Mouse (Mus musculus): ENCODE measurements around the gene Dolpp1. TPM values are rescaled to one million over a fixed set of nuclear protein-coding genes. Genes with fewer than 3 reads are reported as not detected.
A peak's percentile ranks its signal among the peaks of the same experiment; 100 is the strongest.

Gene Dolpp1
- total and polyA plus RNA-seq, 2 experiments from 2014 or later: 56.6 to 96.2 TPM

DNA sequence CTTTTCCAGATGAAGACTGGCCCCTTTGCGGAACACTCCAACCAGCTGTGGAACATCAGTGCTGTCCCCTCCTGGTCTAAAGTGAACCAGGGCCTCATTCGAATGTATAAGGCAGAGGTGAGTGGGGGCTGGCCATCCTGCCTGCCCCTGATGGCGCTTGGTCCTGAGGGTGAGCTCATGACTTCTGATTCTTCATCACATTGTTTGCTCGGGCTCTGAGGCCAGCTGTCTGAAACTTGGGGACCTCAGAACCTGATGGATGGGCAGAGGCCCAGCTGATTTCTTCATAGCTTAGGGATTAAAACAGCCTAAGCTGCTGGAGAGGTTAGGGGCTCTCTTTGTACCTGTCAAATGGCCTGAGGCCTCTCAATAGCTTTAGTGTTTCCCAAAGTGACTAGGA is 51.2 kb downstream of the Dolpp1 start:
- no peaks in the 10 kb centered on the region for H3K9me3 ChIP-seq (ENCODE audit: low read length)
- peaks cover 15% of the 10 kb centered on the region; the same call in 1 of the 2 replicates for H3K4me1 ChIP-seq (ENCODE audit: insufficient read depth, low read length)
- H3K4me3 ChIP-seq (ENCODE audit: low read depth, low read length): no peak overlapping the region
- ATAC-seq (ENCODE audit: low FRiP score) (no peak), DNase-seq (ENCODE audit: low spot score) (no peak)
- H3K27ac ChIP-seq (ENCODE audit: low read depth, low read length): 0 out of 2 replicates have a peak overlapping the region, but pooled peaks have one; percentile 78
- H3K9ac ChIP-seq (replicated peaks; ENCODE audit: low read length, poor library complexity, severe bottlenecking): no peak overlapping the region
- no peak for TF ChIP-seq CTCF (IDR thresholded peaks at IDR 0.05)
- no peak overlapping the region for H3K4me2 ChIP-seq (ENCODE audit: low read depth, low read length, poor library complexity, severe bottlenecking)
- H3K36me3 ChIP-seq (ENCODE audit: insufficient read depth, low read length): peaks cover 36% of the 10 kb centered on the region
- WGBS: 60% methylated on average over 4 of the region's 4 CpGs
- H3K27me3 ChIP-seq (ENCODE audit: insufficient read depth, low read length): no peaks in the 10 kb centered on the region

DNA sequence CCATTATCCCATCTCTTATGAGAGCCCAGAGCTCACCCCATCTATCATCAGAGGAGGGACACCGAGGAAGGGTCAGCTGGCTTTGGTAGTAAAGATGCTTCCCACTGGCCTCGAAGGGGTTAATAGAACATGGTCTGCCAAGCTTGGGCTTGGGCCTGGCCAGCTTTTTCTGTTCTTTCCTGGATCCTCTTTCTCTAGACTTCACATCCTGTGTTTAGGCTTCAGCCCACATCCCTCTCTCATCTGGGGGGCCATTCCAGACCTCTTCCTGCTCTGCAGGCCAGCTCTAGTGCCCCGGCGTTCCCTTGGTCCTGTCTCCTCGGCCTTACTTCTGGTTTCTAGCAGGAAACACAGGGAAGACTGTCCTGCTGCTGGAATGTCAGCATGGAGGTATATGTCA is 52.0 kb downstream of the Dolpp1 start:
- WGBS: 84% methylated on average over 5 of the region's 5 CpGs
- ATAC-seq (ENCODE audit: low FRiP score) (no peak), DNase-seq (ENCODE audit: low spot score) (no peak)
- Histone ChIP-seq H3K4me2 (ENCODE audit: low read depth, low read length, poor library complexity, severe bottlenecking) (no peak overlapping the region), H3K36me3 (ENCODE audit: insufficient read depth, low read length) (peaks cover 30% of the 10 kb centered on the region), H3K9ac (replicated peaks; ENCODE audit: low read length, poor library complexity, severe bottlenecking) (no peak overlapping the region), H3K27ac (ENCODE audit: low read depth, low read length) (no peak overlapping the region), H3K4me1 (ENCODE audit: insufficient read depth, low read length) (peaks cover 15% of the 10 kb centered on the region; the same call in 1 of the 2 replicates), H3K27me3 (ENCODE audit: insufficient read depth, low read length) (no peaks in the 10 kb centered on the region), H3K4me3 (ENCODE audit: low read depth, low read length) (no peak overlapping the region), H3K9me3 (ENCODE audit: low read length) (no peaks in the 10 kb centered on the region)
- no peak for TF ChIP-seq CTCF (IDR thresholded peaks at IDR 0.05)

DNA sequence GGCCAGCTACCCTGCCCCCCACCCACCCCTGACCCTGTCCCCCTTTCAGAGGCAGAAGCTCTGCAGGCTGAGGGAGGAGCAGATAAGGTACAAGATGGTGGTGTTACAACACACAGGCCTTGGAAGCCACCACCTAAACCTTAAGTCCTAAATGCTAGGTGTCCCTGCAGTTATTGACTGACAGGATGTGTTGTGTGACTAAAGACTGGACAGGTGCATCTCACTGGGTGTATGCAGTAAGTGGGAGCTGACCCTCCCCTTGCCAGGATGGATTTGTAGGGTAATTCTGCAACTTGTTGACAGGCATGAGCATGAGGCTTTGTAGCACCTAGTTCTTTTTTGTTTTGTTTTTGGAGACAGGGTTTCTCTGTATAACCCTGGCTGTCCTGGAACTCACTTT is 52.4 kb downstream of the Dolpp1 start:
- Histone ChIP-seq H3K27ac (ENCODE audit: low read depth, low read length) (no peak overlapping the region), H3K9ac (replicated peaks; ENCODE audit: low read length, poor library complexity, severe bottlenecking) (no peak overlapping the region), H3K4me2 (ENCODE audit: low read depth, low read length, poor library complexity, severe bottlenecking) (no peak overlapping the region), H3K9me3 (ENCODE audit: low read length) (no peaks in the 10 kb centered on the region), H3K27me3 (ENCODE audit: insufficient read depth, low read length) (no peaks in the 10 kb centered on the region), H3K36me3 (ENCODE audit: insufficient read depth, low read length) (peaks cover 25% of the 10 kb centered on the region), H3K4me1 (ENCODE audit: insufficient read depth, low read length) (peaks cover 15% of the 10 kb centered on the region; the same call in 1 of the 2 replicates), H3K4me3 (ENCODE audit: low read depth, low read length) (no peak overlapping the region)
- ATAC-seq (ENCODE audit: low FRiP score) (no peak), DNase-seq (ENCODE audit: low spot score) (no peak)
- TF ChIP-seq CTCF (IDR thresholded peaks at IDR 0.05): no peak

DNA sequence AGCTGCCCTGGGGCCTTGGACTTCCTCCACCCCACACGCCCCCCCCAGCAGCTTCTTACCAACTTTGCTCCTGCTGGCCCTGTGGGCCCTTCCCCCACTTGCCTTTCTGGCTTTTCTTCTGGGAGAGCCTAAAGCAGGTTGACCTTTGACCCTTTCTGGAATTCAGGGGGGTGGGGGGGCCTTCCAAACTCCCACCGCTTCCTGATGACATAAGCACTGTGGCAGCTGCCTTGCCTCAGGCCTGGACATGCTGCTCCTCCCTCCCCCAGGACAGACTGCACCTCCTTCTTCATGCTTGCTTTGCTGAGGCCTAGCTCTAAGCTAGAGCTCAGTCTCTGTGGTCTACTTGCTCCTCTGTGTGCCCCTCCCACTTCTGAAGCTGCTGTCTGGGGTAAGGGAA is 53.3 kb downstream of the Dolpp1 start:
- H3K4me1 ChIP-seq (ENCODE audit: insufficient read depth, low read length): peaks cover 15% of the 10 kb centered on the region; the same call in 1 of the 2 replicates
- TF ChIP-seq CTCF (IDR thresholded peaks at IDR 0.05): no peak
- H3K36me3 ChIP-seq (ENCODE audit: insufficient read depth, low read length): peaks cover 17% of the 10 kb centered on the region; the same call in 1 of the 2 replicates
- DNase-seq (ENCODE audit: low spot score) (no peak), ATAC-seq (ENCODE audit: low FRiP score) (no peak)
- H3K4me3 ChIP-seq (ENCODE audit: low read depth, low read length): no peak overlapping the region
- H3K27me3 ChIP-seq (ENCODE audit: insufficient read depth, low read length): no peaks in the 10 kb centered on the region
- no peak overlapping the region for H3K9ac ChIP-seq (replicated peaks; ENCODE audit: low read length, poor library complexity, severe bottlenecking)
- H3K27ac ChIP-seq (ENCODE audit: low read depth, low read length): no peak overlapping the region
- no peak overlapping the region for H3K4me2 ChIP-seq (ENCODE audit: low read depth, low read length, poor library complexity, severe bottlenecking)
- no peaks in the 10 kb centered on the region for H3K9me3 ChIP-seq (ENCODE audit: low read length)
- 31% methylated on average over 2 of the region's 2 CpGs for WGBS

DNA sequence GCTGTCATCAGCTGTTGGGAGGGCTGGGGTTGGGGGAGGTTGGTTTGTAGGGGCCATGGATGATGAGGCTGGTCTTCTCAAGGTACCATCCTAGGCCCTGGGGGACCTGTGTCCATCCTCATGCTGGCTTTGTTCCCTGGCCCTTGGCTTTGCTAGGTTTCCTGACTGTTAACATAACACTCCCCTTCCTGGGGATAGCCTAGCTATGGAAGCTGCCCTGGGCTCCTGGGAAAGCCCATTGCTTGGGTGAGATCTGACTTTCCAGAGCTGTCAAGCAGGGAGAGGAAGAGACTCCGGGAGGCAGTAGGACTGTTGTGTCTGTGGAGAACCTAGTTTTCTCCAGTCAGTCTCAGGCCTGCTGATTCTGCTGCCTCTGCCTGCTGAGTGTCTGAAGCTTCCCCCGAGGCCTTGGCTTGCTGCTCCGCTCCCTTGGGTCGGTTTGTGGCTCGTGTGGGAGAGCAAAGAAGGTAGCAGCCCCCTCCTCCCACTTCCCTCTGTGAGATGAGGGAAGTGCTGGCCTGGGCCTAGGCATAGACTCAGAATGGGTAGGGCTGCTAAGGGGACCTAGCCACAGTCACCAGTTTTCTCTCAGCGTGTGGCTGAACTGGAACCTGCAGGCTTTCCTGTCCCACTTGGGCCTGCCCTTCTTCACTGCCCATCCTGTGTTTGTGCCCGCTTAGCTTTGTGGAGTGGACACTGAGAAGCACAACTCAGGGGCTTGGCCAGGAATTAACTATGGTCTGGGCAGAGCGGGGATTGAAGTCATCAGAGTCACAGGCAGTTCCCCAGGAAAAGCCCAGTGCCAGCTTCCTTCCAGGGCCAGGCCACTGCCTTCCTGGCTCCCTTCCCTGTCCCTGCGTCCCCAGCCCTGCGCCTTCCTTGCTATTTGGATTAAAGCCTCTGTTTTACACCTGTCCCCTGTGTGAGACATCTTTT is 55.1 kb downstream of the Dolpp1 start:
- no peak overlapping the region for H3K27ac ChIP-seq (ENCODE audit: low read depth, low read length)
- no peak for TF ChIP-seq CTCF (IDR thresholded peaks at IDR 0.05)
- ATAC-seq (ENCODE audit: low FRiP score) (no peak), DNase-seq (ENCODE audit: low spot score) (no peak)
- WGBS: 79% methylated on average over 10 of the region's 10 CpGs
- H3K27me3 ChIP-seq (ENCODE audit: insufficient read depth, low read length): no peaks in the 10 kb centered on the region
- no peak overlapping the region for H3K4me2 ChIP-seq (ENCODE audit: low read depth, low read length, poor library complexity, severe bottlenecking)
- peaks cover 17% of the 10 kb centered on the region; the same call in 1 of the 2 replicates for H3K36me3 ChIP-seq (ENCODE audit: insufficient read depth, low read length)
- no peak overlapping the region for H3K4me3 ChIP-seq (ENCODE audit: low read depth, low read length)
- H3K9me3 ChIP-seq (ENCODE audit: low read length): no peaks in the 10 kb centered on the region
- H3K9ac ChIP-seq (replicated peaks; ENCODE audit: low read length, poor library complexity, severe bottlenecking): no peak overlapping the region
- H3K4me1 ChIP-seq (ENCODE audit: insufficient read depth, low read length): peaks cover 8% of the 10 kb centered on the region; the same call in 1 of the 2 replicates

DNA sequence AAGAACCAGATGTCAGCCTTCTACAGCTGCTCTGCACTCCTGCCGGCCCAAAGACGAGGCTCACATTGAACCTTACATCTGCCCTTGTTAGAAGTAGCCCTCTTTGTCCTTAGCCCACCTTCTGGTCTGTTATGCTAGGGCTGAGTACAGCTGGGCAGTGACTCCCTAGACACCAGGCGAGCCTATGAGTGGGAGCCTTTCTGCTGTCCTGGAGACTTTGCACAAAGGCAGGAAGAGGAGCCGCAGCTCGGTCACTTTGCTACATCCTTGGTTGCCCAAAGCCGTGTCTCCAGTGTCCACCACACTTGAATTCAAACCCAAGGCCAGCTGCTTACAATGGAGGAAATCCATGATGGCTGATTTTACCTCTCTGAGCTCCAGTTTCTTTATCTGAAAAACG is 56.3 kb downstream of the Dolpp1 start:
- WGBS: 86% methylated on average over 7 of the region's 7 CpGs
- ATAC-seq (ENCODE audit: low FRiP score): no peak

More for the DNA sequence above, 56.3 kb downstream of the Dolpp1 start:
- peaks cover 17% of the 10 kb centered on the region; the same call in 1 of the 2 replicates for H3K36me3 ChIP-seq (ENCODE audit: insufficient read depth, low read length)
- H3K27me3 ChIP-seq (ENCODE audit: insufficient read depth, low read length): no peaks in the 10 kb centered on the region
- H3K27ac ChIP-seq (ENCODE audit: low read depth, low read length): no peak overlapping the region
- no peaks in the 10 kb centered on the region for H3K4me1 ChIP-seq (ENCODE audit: insufficient read depth, low read length)
- H3K9ac ChIP-seq (replicated peaks; ENCODE audit: low read length, poor library complexity, severe bottlenecking): no peak overlapping the region
- H3K9me3 ChIP-seq (ENCODE audit: low read length): no peaks in the 10 kb centered on the region
- no peak for DNase-seq (ENCODE audit: low spot score)
- H3K4me3 ChIP-seq (ENCODE audit: low read depth, low read length): no peak overlapping the region
- no peak for TF ChIP-seq CTCF (IDR thresholded peaks at IDR 0.05)
- no peak overlapping the region for H3K4me2 ChIP-seq (ENCODE audit: low read depth, low read length, poor library complexity, severe bottlenecking)

Small RNA genes within 50 kb of the gene (microRNA-seq; reads per million reads assigned to microRNA genes)
- not detected for gene Gm47292 (ENCODE audit: borderline number of aligned reads)

Other genes with a start within 250 kb of the Dolpp1 start
- gene Endog, start 220.8 kb upstream of the Dolpp1 start, total RNA-seq (2014; rRNA removed): 43.7 and 51.3 TPM in 2 replicates
- 38.9 and 42.2 TPM in 2 replicates for gene Endog, start 220.8 kb upstream of the Dolpp1 start, polyA plus RNA-seq (2015; fragmentation: Nextera tagmentation; extraction: Ambion mirVana)
- gene Spout1, start 213.8 kb upstream of the Dolpp1 start, total RNA-seq (2014; rRNA removed): 38.4 and 47.6 TPM in 2 replicates
- gene Spout1, start 213.8 kb upstream of the Dolpp1 start, polyA plus RNA-seq (2015; fragmentation: Nextera tagmentation; extraction: Ambion mirVana): 55.9 and 60.8 TPM in 2 replicates
- 21.9 and 26.4 TPM in 2 replicates for gene Kyat1, start 186.4 kb upstream of the Dolpp1 start, total RNA-seq (2014; rRNA removed)
- 16.4 and 17.9 TPM in 2 replicates for gene Kyat1, start 186.4 kb upstream of the Dolpp1 start, polyA plus RNA-seq (2015; fragmentation: Nextera tagmentation; extraction: Ambion mirVana)
- gene Lrrc8a, start 154.5 kb upstream of the Dolpp1 start, total RNA-seq (2014; rRNA removed): 52.5 and 65.4 TPM in 2 replicates
- gene Lrrc8a, start 154.5 kb upstream of the Dolpp1 start, polyA plus RNA-seq (2015; fragmentation: Nextera tagmentation; extraction: Ambion mirVana): 55.3 and 56.0 TPM in 2 replicates
- 3.4 and 6.0 TPM in 2 replicates for gene Gm28035, start 151.7 kb upstream of the Dolpp1 start, total RNA-seq (2014; rRNA removed)
- 0.09 and 0.11 TPM in 2 replicates for gene Gm28035, start 151.7 kb upstream of the Dolpp1 start, polyA plus RNA-seq (2015; fragmentation: Nextera tagmentation; extraction: Ambion mirVana)
- gene Phyhd1, start 126.1 kb upstream of the Dolpp1 start, total RNA-seq (2014; rRNA removed): 7.2 and 9.0 TPM in 2 replicates
- 3.9 and 4.4 TPM in 2 replicates for gene Phyhd1, start 126.1 kb upstream of the Dolpp1 start, polyA plus RNA-seq (2015; fragmentation: Nextera tagmentation; extraction: Ambion mirVana)
- gene Gm28038, start 111.2 kb upstream of the Dolpp1 start, total RNA-seq (2014; rRNA removed): not detected in 2 replicates
- gene Gm28038, start 111.2 kb upstream of the Dolpp1 start, polyA plus RNA-seq (2015; fragmentation: Nextera tagmentation; extraction: Ambion mirVana): not detected in 2 replicates
- gene Dolk, start 105.9 kb upstream of the Dolpp1 start, total RNA-seq (2014; rRNA removed): 35.4 and 44.7 TPM in 2 replicates
- 38.7 and 42.9 TPM in 2 replicates for gene Dolk, start 105.9 kb upstream of the Dolpp1 start, polyA plus RNA-seq (2015; fragmentation: Nextera tagmentation; extraction: Ambion mirVana)
- gene Nup188, start 105.9 kb upstream of the Dolpp1 start, total RNA-seq (2014; rRNA removed): 29.5 and 33.4 TPM in 2 replicates
- 12.2 and 15.7 TPM in 2 replicates for gene Nup188, start 105.9 kb upstream of the Dolpp1 start, polyA plus RNA-seq (2015; fragmentation: Nextera tagmentation; extraction: Ambion mirVana)
- gene Sh3glb2, start 32.9 kb upstream of the Dolpp1 start, total RNA-seq (2014; rRNA removed): 375 and 403 TPM in 2 replicates
- gene Sh3glb2, start 32.9 kb upstream of the Dolpp1 start, polyA plus RNA-seq (2015; fragmentation: Nextera tagmentation; extraction: Ambion mirVana): 185 and 199 TPM in 2 replicates
- gene Miga2, start 28.0 kb upstream of the Dolpp1 start, total RNA-seq (2014; rRNA removed): 64.2 and 72.3 TPM in 2 replicates
- 28.7 and 34.8 TPM in 2 replicates for gene Miga2, start 28.0 kb upstream of the Dolpp1 start, polyA plus RNA-seq (2015; fragmentation: Nextera tagmentation; extraction: Ambion mirVana)
- gene Crat, start 23.6 kb downstream of the Dolpp1 start, total RNA-seq (2014; rRNA removed): 32.6 and 38.0 TPM in 2 replicates
- 24.9 and 27.4 TPM in 2 replicates for gene Crat, start 23.6 kb downstream of the Dolpp1 start, polyA plus RNA-seq (2015; fragmentation: Nextera tagmentation; extraction: Ambion mirVana)
- 139 and 147 TPM in 2 replicates for gene Ptpa, start 23.8 kb downstream of the Dolpp1 start, total RNA-seq (2014; rRNA removed)
- gene Ptpa, start 23.8 kb downstream of the Dolpp1 start, polyA plus RNA-seq (2015; fragmentation: Nextera tagmentation; extraction: Ambion mirVana): 138 and 141 TPM in 2 replicates
- gene Ier5l, start 82.0 kb downstream of the Dolpp1 start, total RNA-seq (2014; rRNA removed): 23.6 and 28.2 TPM in 2 replicates
- gene Ier5l, start 82.0 kb downstream of the Dolpp1 start, polyA plus RNA-seq (2015; fragmentation: Nextera tagmentation; extraction: Ambion mirVana): 2.6 and 3.2 TPM in 2 replicates
- gene Cstad, start 202.8 kb downstream of the Dolpp1 start, total RNA-seq (2014; rRNA removed): 0.55 and 2.2 TPM in 2 replicates
- gene Cstad, start 202.8 kb downstream of the Dolpp1 start, polyA plus RNA-seq (2015; fragmentation: Nextera tagmentation; extraction: Ambion mirVana): 0.64 and 0.70 TPM in 2 replicates

Measured in midbrain, postnatal 0 days (tissue).